Mouse (Mus musculus): ENCODE measurements around the gene Ctrc. TPM values are rescaled to one million over a fixed set of nuclear protein-coding genes. Genes with fewer than 3 reads are reported as not detected.

Ctrc gene
- polyA plus RNA-seq, 1 experiment from 2014 or later, result not detected

DNA sequence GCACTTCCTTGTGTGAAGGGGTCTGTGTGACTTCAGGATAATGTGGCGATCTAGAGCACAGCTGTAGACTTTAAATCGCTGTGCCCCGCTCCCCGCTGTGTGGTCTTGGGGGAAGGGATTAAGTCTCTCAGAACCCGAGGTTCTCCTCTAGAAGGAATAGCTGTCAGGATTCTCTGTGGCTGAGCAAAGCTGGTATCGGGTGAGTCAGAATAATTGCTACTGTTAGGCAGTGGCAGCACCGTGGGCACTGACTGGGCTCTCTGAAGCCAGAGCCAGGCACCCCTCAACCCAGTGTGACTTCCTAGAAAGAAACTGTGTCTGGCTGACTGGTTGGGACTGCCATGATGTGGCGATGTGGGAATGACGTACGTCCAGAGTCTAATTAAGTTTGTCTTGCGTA, 15.8 kb downstream of the Ctrc start:
- H3K36me3 ChIP-seq, result no peaks in the 10 kb centered on the region
- WGBS, result 57% methylated on average over 11 of the region's 11 CpGs
- no peaks in the 10 kb centered on the region for H3K9me3 ChIP-seq (replicated peaks)
- H3K4me1 ChIP-seq, result peaks cover 5% of the 10 kb centered on the region; the same call in 1 of the 2 replicates
- DNase-seq (ENCODE audit: low spot score), result no peak
- H3K4me3 ChIP-seq, result no peak overlapping the region
- H3K27me3 ChIP-seq (ENCODE audit: low read depth, poor library complexity, severe bottlenecking), result no peaks in the 10 kb centered on the region
- no peak overlapping the region for H3K27ac ChIP-seq (replicated peaks)

- no peak for DNase-seq (ENCODE audit: low spot score)
- no peak overlapping the region for H3K4me3 ChIP-seq
- H3K36me3 ChIP-seq, result no peaks in the 10 kb centered on the region
- no peak overlapping the region for H3K27ac ChIP-seq (replicated peaks)
- WGBS, result 82% methylated on average over 4 of the region's 4 CpGs
- H3K9me3 ChIP-seq (replicated peaks), result no peaks in the 10 kb centered on the region
- H3K4me1 ChIP-seq, result peaks cover 5% of the 10 kb centered on the region; the same call in 1 of the 2 replicates
- H3K27me3 ChIP-seq (ENCODE audit: low read depth, poor library complexity, severe bottlenecking), result no peaks in the 10 kb centered on the region
Measured at GRCm38 (mm10) chr4:141828177-141828576, 18.0 kb downstream of the Ctrc start.

DNA sequence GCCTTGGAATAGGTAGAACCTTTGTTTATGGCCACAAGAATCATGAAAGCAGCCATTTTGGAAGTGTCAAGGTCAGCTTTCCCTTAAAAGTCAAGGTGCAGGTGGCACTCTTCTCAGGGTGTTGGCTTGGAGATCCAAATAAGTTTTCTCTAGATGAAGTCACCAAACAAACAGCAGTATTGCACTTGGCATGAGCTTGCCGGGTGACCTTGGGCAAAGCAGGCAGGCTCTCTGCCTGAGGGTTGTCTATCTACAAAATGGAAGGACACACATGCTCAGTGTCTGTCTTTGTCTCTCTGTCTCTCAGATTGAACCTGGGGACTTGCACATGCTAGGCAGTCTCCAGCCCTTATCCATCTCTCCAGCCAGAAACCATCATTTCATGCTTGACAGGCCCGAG, 18.8 kb downstream of the Ctrc start:
- no peaks in the 10 kb centered on the region for H3K27me3 ChIP-seq (ENCODE audit: low read depth, poor library complexity, severe bottlenecking)
- H3K4me3 ChIP-seq, result no peak overlapping the region
- WGBS, result 88% methylated on average over 2 of the region's 2 CpGs
- H3K36me3 ChIP-seq, result no peaks in the 10 kb centered on the region
- peaks cover 5% of the 10 kb centered on the region; the same call in 1 of the 2 replicates for H3K4me1 ChIP-seq
- no peaks in the 10 kb centered on the region for H3K9me3 ChIP-seq (replicated peaks)
- DNase-seq (ENCODE audit: low spot score), result no peak
- H3K27ac ChIP-seq (replicated peaks), result no peak overlapping the region

DNA sequence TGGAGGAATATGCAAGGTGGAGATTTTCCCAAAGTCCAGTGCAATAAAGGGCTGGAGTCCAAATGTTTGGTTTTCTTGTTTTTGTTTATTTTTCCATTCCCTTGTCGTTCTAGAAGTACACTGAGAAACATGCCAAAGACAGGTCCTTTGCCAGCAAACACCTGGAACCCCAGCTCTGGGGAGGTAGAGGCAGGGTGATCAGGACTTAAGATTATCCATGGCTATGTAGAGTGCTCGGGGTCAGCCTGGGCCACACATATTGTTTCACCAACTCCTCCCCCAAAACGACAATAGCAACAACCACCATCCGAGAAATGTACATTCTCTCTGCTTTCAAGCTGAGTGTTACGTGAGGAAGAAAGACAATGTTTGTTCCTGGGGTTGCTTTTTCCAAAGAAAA, 20.1 kb downstream of the Ctrc start, which contains the start of gene Cela2a:
TSS of gene Cela2a (minus strand) at position 101 of the 400 bp plus-strand sequence.
- no peak within 1 kb of the TSS for H3K27ac ChIP-seq (replicated peaks)
- H3K4me1 ChIP-seq, result peaks cover 5% of the 10 kb centered on the region; the same call in 1 of the 2 replicates
- H3K9me3 ChIP-seq (replicated peaks), result no peaks in the 10 kb centered on the region
- H3K36me3 ChIP-seq, result no peaks in the 10 kb centered on the region
- 69% methylated on average over 5 of the region's 5 CpGs for WGBS
- no peak within 1 kb of the TSS for H3K4me3 ChIP-seq
- H3K27me3 ChIP-seq (ENCODE audit: low read depth, poor library complexity, severe bottlenecking), result no peaks in the 10 kb centered on the region
- no peak for DNase-seq (ENCODE audit: low spot score)

DNA sequence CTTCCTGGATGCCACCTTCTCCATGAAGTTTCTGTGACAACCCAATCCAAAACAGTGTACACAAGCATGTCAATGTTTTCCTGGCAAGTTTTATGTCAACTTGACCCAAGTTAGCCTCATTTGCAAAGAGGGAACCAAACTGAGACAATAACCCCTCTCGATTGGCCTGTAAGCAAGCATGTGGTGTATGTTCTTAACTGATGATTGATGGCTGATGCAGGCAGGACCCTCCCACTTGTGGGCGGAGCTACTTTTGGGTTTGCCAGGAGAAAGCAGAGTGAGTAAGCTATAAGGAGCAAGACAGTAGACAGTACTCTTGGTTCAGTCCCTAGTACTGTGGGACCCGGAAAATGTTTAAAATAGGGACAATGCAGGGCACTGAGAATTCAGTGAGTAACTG, 23.2 kb downstream of the Ctrc start:
- 68% methylated on average over 3 of the region's 3 CpGs for WGBS
- Histone ChIP-seq H3K27ac (replicated peaks) (no peak overlapping the region), H3K27me3 (ENCODE audit: low read depth, poor library complexity, severe bottlenecking) (no peaks in the 10 kb centered on the region), H3K9me3 (replicated peaks) (no peaks in the 10 kb centered on the region), H3K4me1 (no peaks in the 10 kb centered on the region; the same call in 1 of the 2 replicates), H3K36me3 (no peaks in the 10 kb centered on the region), H3K4me3 (no peak overlapping the region)
- no peak for DNase-seq (ENCODE audit: low spot score)

- peaks cover 8% of the 10 kb centered on the region for H3K4me1 ChIP-seq
- H3K27ac ChIP-seq (replicated peaks), result no peak overlapping the region
- no peaks in the 10 kb centered on the region for H3K9me3 ChIP-seq (replicated peaks)
- no peaks in the 10 kb centered on the region for H3K36me3 ChIP-seq
- H3K27me3 ChIP-seq (ENCODE audit: low read depth, poor library complexity, severe bottlenecking), result no peaks in the 10 kb centered on the region
- no peak for DNase-seq (ENCODE audit: low spot score)
- 79% methylated on average over 10 of the region's 10 CpGs for WGBS
- no peak overlapping the region for H3K4me3 ChIP-seq
Measured at GRCm38 (mm10) chr4:141822089-141822488, 24.1 kb downstream of the Ctrc start.

- Histone ChIP-seq H3K4me1 (peaks cover 13% of the 10 kb centered on the region), H3K4me3 (no peak overlapping the region), H3K36me3 (no peaks in the 10 kb centered on the region), H3K27ac (replicated peaks) (no peak overlapping the region), H3K27me3 (ENCODE audit: low read depth, poor library complexity, severe bottlenecking) (no peaks in the 10 kb centered on the region), H3K9me3 (replicated peaks) (no peaks in the 10 kb centered on the region)
- no peak for DNase-seq (ENCODE audit: low spot score)
- 82% methylated on average over 3 of the region's 3 CpGs for WGBS
Measured at GRCm38 (mm10) chr4:141821178-141821577, 25.0 kb downstream of the Ctrc start.

DNA sequence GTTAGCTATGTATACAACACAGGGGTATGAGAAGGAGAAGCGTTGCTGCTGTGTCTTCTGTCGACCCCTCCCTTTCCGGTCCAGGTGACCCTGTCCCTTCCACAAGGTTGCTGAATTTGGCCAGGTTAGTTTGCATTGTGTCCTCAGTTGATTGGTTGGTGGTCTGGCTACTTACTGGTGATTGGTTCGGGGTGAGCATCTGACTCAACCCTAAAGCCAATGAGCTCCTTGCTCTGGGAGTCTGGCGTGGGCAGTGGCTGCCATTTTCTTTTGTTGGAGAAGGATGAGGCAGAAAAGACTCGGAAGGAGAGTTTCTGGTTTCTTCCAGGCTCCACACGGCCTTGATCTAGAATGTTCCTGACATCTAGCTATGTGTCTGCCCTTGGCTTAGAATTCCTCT, 26.8 kb downstream of the Ctrc start:
- Histone ChIP-seq H3K4me3 (no peak overlapping the region), H3K27ac (replicated peaks) (no peak overlapping the region), H3K9me3 (replicated peaks) (no peaks in the 10 kb centered on the region), H3K36me3 (peaks cover 17% of the 10 kb centered on the region), H3K27me3 (ENCODE audit: low read depth, poor library complexity, severe bottlenecking) (no peaks in the 10 kb centered on the region), H3K4me1 (peaks cover 16% of the 10 kb centered on the region)
- WGBS, result 94% methylated on average over 7 of the region's 7 CpGs
- DNase-seq (ENCODE audit: low spot score), result no peak

DNA sequence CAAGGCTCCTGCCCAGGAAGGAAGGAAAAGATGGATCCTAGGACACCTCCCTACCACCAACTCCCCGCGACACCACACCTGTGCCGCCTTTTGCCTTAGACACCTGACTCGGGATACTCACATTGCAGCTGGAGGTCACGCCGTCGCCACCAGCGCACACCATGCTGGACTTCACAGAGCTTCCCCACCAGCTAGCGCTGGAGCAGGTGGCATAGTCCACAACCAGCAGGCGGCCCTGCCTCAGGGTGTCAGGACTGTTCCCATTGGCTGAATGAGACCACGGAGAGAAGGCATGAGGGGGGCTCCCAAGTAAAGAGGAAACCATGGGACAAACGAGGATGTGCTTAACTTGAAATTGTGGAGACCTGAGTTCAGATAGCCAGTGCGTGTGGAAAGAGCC, 27.3 kb downstream of the Ctrc start:
- Histone ChIP-seq H3K9me3 (replicated peaks) (no peaks in the 10 kb centered on the region), H3K36me3 (peaks cover 21% of the 10 kb centered on the region), H3K27me3 (ENCODE audit: low read depth, poor library complexity, severe bottlenecking) (no peaks in the 10 kb centered on the region), H3K27ac (replicated peaks) (no peak overlapping the region), H3K4me3 (no peak overlapping the region), H3K4me1 (peaks cover 16% of the 10 kb centered on the region)
- no peak for DNase-seq (ENCODE audit: low spot score)
- 91% methylated on average over 13 of the region's 13 CpGs for whole genome bisulfite sequencing

GRCm38 (mm10) chr4:141817706-141818105, 28.5 kb downstream of the Ctrc start:
- Histone ChIP-seq H3K36me3 (peaks cover 33% of the 10 kb centered on the region), H3K4me3 (no peak overlapping the region), H3K27ac (replicated peaks) (no peak overlapping the region), H3K9me3 (replicated peaks) (no peaks in the 10 kb centered on the region), H3K27me3 (ENCODE audit: low read depth, poor library complexity, severe bottlenecking) (no peaks in the 10 kb centered on the region), H3K4me1 (peaks cover 16% of the 10 kb centered on the region)
- DNase-seq (ENCODE audit: low spot score), result no peak
- 55% methylated on average over 10 of the region's 10 CpGs for WGBS

DNA sequence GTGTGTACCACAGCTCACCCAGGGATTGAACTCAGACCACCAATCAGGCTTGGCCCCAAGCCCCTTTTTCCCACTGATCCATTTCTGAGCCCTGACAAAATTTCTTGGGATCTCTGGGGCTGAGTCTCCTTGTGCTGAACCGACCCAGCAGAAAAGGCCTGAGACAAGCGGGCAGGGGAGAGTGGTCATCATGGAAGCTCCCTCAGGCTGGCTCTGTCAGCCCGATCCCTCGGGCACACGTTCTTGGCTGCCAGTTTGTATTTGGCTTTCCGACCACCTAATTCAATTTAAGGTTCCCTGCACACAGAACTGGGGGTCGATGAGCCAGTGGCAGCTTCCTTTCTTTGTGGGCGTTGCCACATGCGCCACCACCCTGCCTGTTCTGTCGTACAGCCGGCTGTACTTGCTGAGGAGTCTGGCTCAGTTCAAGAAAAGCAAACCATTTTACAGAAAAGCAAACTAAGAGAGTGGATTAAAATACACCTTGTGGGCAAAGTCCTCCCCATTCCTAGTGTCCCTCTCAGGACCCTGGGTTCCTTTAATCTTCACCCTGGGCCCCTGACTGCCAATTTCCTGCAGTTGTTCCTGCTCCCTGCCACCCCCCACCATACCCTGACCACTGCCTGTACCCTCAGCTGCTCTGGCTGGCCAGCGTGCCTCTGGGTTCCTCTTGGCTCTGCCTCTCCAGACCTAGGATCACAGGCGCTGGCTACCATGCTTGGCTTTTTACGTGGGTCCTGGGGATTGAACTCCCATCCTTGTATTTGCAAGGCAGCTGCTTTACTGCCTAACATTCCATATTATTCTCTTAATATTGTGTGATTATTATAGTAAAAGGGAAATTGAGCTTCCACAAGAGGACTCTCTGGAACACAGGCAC, 29.1 kb downstream of the Ctrc start:
- Histone ChIP-seq H3K36me3 (peaks cover 40% of the 10 kb centered on the region), H3K4me1 (peaks cover 16% of the 10 kb centered on the region), H3K9me3 (replicated peaks) (no peaks in the 10 kb centered on the region), H3K4me3 (no peak overlapping the region), H3K27ac (replicated peaks) (peak overlapping the region; percentile 70), H3K27me3 (ENCODE audit: low read depth, poor library complexity, severe bottlenecking) (no peaks in the 10 kb centered on the region)
- DNase-seq (ENCODE audit: low spot score), result no peak
- 68% methylated on average over 14 of the region's 14 CpGs for WGBS

DNA sequence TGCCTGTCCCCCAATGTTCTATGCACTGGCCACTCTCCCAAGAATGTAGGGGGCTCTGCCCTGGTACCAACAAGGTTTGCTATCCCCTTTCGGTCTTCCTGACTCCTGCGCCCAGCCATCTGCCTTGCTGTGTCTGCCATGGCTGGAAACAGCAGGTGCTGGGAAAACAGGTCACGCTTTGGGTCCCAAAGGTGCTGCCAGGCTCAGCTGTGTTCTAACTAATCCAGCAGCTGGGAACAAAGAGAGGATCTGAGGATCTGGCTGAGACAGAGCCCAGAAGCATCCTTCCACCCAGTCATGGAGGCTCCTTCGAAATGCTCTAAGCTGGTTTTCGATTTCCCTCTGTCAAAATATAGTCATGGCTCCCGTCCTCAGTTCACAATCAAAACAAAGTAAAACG, 29.9 kb downstream of the Ctrc start:
- Histone ChIP-seq H3K36me3 (peaks cover 47% of the 10 kb centered on the region), H3K27ac (replicated peaks) (0 out of 2 replicates have a peak overlapping the region, but pooled peaks have one; percentile 61), H3K27me3 (ENCODE audit: low read depth, poor library complexity, severe bottlenecking) (no peaks in the 10 kb centered on the region), H3K4me1 (peaks cover 16% of the 10 kb centered on the region), H3K9me3 (replicated peaks) (no peaks in the 10 kb centered on the region), H3K4me3 (no peak overlapping the region)
- WGBS, result 83% methylated on average over 7 of the region's 7 CpGs
- no peak for DNase-seq (ENCODE audit: low spot score)

DNA sequence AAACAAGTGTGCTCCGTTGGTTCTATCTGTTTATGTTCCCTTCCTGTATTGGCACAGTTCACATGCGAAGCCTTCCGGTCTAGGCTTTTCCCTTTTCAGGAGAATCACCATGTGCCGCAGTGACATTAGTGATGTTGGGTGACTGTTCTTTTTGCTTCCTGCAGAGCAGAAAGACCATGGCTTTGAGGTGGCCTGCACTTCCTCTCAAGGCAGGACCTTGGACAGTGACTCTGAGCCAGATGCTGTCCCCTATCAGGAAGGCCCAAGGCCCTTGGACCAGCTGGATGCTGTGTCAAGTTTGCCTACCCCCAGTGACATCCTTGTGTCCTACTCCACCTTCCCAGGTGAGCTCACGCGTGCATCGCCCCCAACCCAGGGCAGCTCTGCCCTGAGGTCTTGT, 34.8 kb downstream of the Ctrc start:
- H3K9me3 ChIP-seq (replicated peaks), result no peaks in the 10 kb centered on the region
- H3K27ac ChIP-seq (replicated peaks), result no peak overlapping the region
- H3K27me3 ChIP-seq (ENCODE audit: low read depth, poor library complexity, severe bottlenecking), result no peaks in the 10 kb centered on the region
- H3K4me3 ChIP-seq, result no peak overlapping the region
- H3K36me3 ChIP-seq, result peaks cover 96% of the 10 kb centered on the region
- no peak for DNase-seq (ENCODE audit: low spot score)
- H3K4me1 ChIP-seq, result 0 out of 2 replicates have a peak, but pooled peaks cover 3% of the 10 kb centered on the region
- 94% methylated on average over 7 of the region's 7 CpGs for WGBS

All from midbrain, embryonic 10.5 days (tissue).